Mouse (Mus musculus) thymus, postnatal 0 days (tissue): ENCODE data around the gene Smim24. TPM values are rescaled to one million over a fixed set of nuclear protein-coding genes. Genes with fewer than 3 reads are reported as not detected.

Experiments
- DNase-seq: peaks from one replicate; pipeline ENCODE4 v3.0.0-alpha.2; 2015; ENCODE audit warnings: low spot score
- polyA plus RNA-seq: library from polyadenylated mRNA; unstranded; fragments of >200 nt; fragmentation: Nextera tagmentation; extraction: Ambion mirVana; gene quantifications from 2 replicates; pipeline ENCODE4 v1.2.1, GENCODE M21; 2015

Smim24 gene
- polyA plus RNA-seq, 1 experiment from 2014 or later, result 12.5 TPM

- DNase-seq, result no peak
Observed at GRCm38 (mm10) chr10:81408424-81408729, 15.5 kb downstream of the Smim24 start.

- peak; percentile 77 for DNase-seq
Observed at GRCm38 (mm10) chr10:81408871-81409291, 16.0 kb downstream of the Smim24 start.

GRCm38 (mm10) chr10:81409330-81409729 is 16.5 kb downstream of the Smim24 start:
- DNase-seq, result no peak

- no peak for DNase-seq
Observed at GRCm38 (mm10) chr10:81410350-81410749, 17.5 kb downstream of the Smim24 start.

- DNase-seq, result no peak
Observed at GRCm38 (mm10) chr10:81410981-81411380, 18.1 kb downstream of the Smim24 start.

- DNase-seq, result no peak
Observed at GRCm38 (mm10) chr10:81411471-81412400, 18.9 kb downstream of the Smim24 start.

- DNase-seq, result no peak
Observed at GRCm38 (mm10) chr10:81412586-81413309, 19.9 kb downstream of the Smim24 start.

GRCm38 (mm10) chr10:81413310-81414261 is 20.7 kb downstream of the Smim24 start:
- no peak for DNase-seq

GRCm38 (mm10) chr10:81414682-81415081 is 21.8 kb downstream of the Smim24 start:
- no peak for DNase-seq

- no peak for DNase-seq
Observed at GRCm38 (mm10) chr10:81415146-81415545, 22.3 kb downstream of the Smim24 start.

GRCm38 (mm10) chr10:81415549-81416310 is 22.9 kb downstream of the Smim24 start:
- no peak for DNase-seq

GRCm38 (mm10) chr10:81416581-81417226 is 23.9 kb downstream of the Smim24 start:
- DNase-seq, result no peak

GRCm38 (mm10) chr10:81417227-81418215 is 24.7 kb downstream of the Smim24 start:
- no peak for DNase-seq

- DNase-seq, result no peak
Observed at GRCm38 (mm10) chr10:81418216-81419070, 25.6 kb downstream of the Smim24 start.

- no peak for DNase-seq
Observed at GRCm38 (mm10) chr10:81419111-81419928, 26.5 kb downstream of the Smim24 start.

- no peak for DNase-seq
Observed at GRCm38 (mm10) chr10:81420191-81420767, 27.4 kb downstream of the Smim24 start.
